Mouse (Mus musculus) ES-E14 (cell line): ENCODE data around the gene Atxn1. TPM values are rescaled to one million over a fixed set of nuclear protein-coding genes. Genes with fewer than 3 reads are reported as not detected.

Experiments
- DNase-seq: peaks from one replicate; pipeline ENCODE4 v3.0.0-alpha.2; 2013; ENCODE audit warnings: low read depth, low spot score
- H3K27ac ChIP-seq: 2 replicates; pipeline ENCODE4 v1.5.1; 2012; ENCODE audit warnings: low read depth, mild to moderate bottlenecking, low read length, moderate library complexity, mixed read lengths; ENCODE audit not compliant: poor library complexity, insufficient read depth, severe bottlenecking
- H3K36me3 ChIP-seq: 2 replicates; pipeline ENCODE4 v1.6.1; 2012; ENCODE audit warnings: mild to moderate bottlenecking, low read length, moderate library complexity, mixed read lengths; ENCODE audit not compliant: control insufficient read depth, poor library complexity, insufficient read depth, severe bottlenecking
- H3K4me1 ChIP-seq, 2 experiments: fragments of 150-350 bp in 1 of 2; sonication (generic) in 1 of 2; 2 replicates each; pipeline ENCODE4 v1.6.1; 2012; ENCODE audit warnings: low read length in 2 of 2, mild to moderate bottlenecking in 1 of 2, mixed read lengths in 1 of 2; ENCODE audit not compliant: control insufficient read depth in 2 of 2, insufficient read depth in 2 of 2, poor library complexity in 1 of 2
- H3K4me3 ChIP-seq, 2 experiments: fragments of 150-350 bp in 1 of 2; sonication (generic) in 1 of 2; 2 replicates each; pipeline ENCODE4 v1.5.1; 2012; ENCODE audit warnings: low read length in 2 of 2, low read depth in 1 of 2, mild to moderate bottlenecking in 1 of 2, mixed read lengths in 1 of 2; ENCODE audit not compliant: insufficient read depth in 1 of 2, poor library complexity in 1 of 2, severe bottlenecking in 1 of 2
- H3K9ac ChIP-seq: 2 replicates; pipeline ENCODE4 v1.6.1; 2012; ENCODE audit warnings: low read depth, mild to moderate bottlenecking, low read length, mixed read lengths; ENCODE audit not compliant: poor library complexity, insufficient read depth, severe bottlenecking
- H3K9me3 ChIP-seq: fragments of 150-350 bp; sonication (generic); 2 replicates; pipeline ENCODE4 v1.6.1; 2012; ENCODE audit warnings: low read depth, mild to moderate bottlenecking, low read length; ENCODE audit not compliant: control insufficient read depth, insufficient read depth
- CHD2 ChIP-seq: IDR thresholded peaks from 2 replicates; pipeline ENCODE4 v1.6.1; 2014; ENCODE audit warnings: mild to moderate bottlenecking, low read depth, low read length, inconsistent platforms
- HCFC1 ChIP-seq: IDR thresholded peaks from 2 replicates; pipeline ENCODE4 v1.6.1; 2012; ENCODE audit warnings: low read length, inconsistent platforms, borderline replicate concordance; ENCODE audit not compliant: insufficient read depth
- MAFK ChIP-seq: IDR thresholded peaks from 2 replicates; pipeline ENCODE4 v1.6.1; 2014; ENCODE audit warnings: mild to moderate bottlenecking, low read depth, low read length, inconsistent platforms; ENCODE audit not compliant: insufficient read depth
- ZC3H11A ChIP-seq: IDR thresholded peaks from 2 replicates; pipeline ENCODE4 v1.6.1; 2012; ENCODE audit warnings: low read depth, mild to moderate bottlenecking, inconsistent platforms, low read length, borderline replicate concordance
- ZNF384 ChIP-seq: IDR thresholded peaks from 2 replicates; pipeline ENCODE4 v1.6.1; 2012; ENCODE audit warnings: low read depth, low read length, inconsistent platforms
- in situ Hi-C, 2 experiments: fragments of 600-800 bp; cut with MboI; formaldehyde crosslinking; loops; one replicate each; pipeline ENCODE4 v1.15.1; 2025; ENCODE audit warnings: low sequenced_read_pairs in 2 of 2, inconsistent platforms in 1 of 2; ENCODE audit not compliant: unreplicated experiment in 2 of 2
- total RNA-seq: library from RNA; depleted of rRNA; stranded (reverse); fragments of 300-350 nt; gene quantifications from 2 replicates; pipeline ENCODE4 v1.2.3, GENCODE M21; 2012

Gene Atxn1
- total RNA-seq, 1 experiment, result 7.8 TPM

- H3K36me3 ChIP-seq, result no peaks in the 10 kb centered on the region
- H3K9me3 ChIP-seq, result no peaks in the 10 kb centered on the region
- no peak for TF ChIP-seq HCFC1
- TF ChIP-seq ZC3H11A, result no peak
- no peak for TF ChIP-seq ZNF384
- TF ChIP-seq CHD2, result no peak
- in situ Hi-C loops, result no loop called here
- no peak overlapping the region for H3K4me3 ChIP-seq
- no peak overlapping the region for H3K9ac ChIP-seq
- H3K4me1 ChIP-seq, result no peaks in the 10 kb centered on the region
- no peak overlapping the region for H3K27ac ChIP-seq
- no peak for DNase-seq
Measured at GRCm38 (mm10) chr13:45849145-45850023, 115.4 kb downstream of the Atxn1 start.

GRCm38 (mm10) chr13:45842511-45843055, 122.2 kb downstream of the Atxn1 start:
- H3K4me1 ChIP-seq, result no peaks in the 10 kb centered on the region
- 0 out of 2 replicates have a peak overlapping the region, but pooled peaks have one; percentile 22 for H3K27ac ChIP-seq
- in situ Hi-C loops, result no loop called here
- no peak overlapping the region for H3K9ac ChIP-seq
- DNase-seq, result no peak
- TF ChIP-seq ZNF384 (no peak), CHD2 (no peak), ZC3H11A (no peak), MAFK (no peak)
- H3K4me3 ChIP-seq, result no peak overlapping the region
- no peaks in the 10 kb centered on the region for H3K36me3 ChIP-seq
- H3K9me3 ChIP-seq, result no peaks in the 10 kb centered on the region

- no peak overlapping the region for H3K27ac ChIP-seq
- H3K9me3 ChIP-seq, result no peaks in the 10 kb centered on the region
- no peaks in the 10 kb centered on the region for H3K36me3 ChIP-seq
- no peak overlapping the region for H3K4me3 ChIP-seq
- DNase-seq, result no peak
- in situ Hi-C loops, result no loop called here
- H3K4me1 ChIP-seq, result no peaks in the 10 kb centered on the region
- TF ChIP-seq CHD2 (no peak), MAFK (no peak), ZNF384 (no peak), ZC3H11A (no peak), HCFC1 (no peak)
- H3K9ac ChIP-seq, result no peak overlapping the region
Measured at GRCm38 (mm10) chr13:45839901-45840300, 124.9 kb downstream of the Atxn1 start.

DNA sequence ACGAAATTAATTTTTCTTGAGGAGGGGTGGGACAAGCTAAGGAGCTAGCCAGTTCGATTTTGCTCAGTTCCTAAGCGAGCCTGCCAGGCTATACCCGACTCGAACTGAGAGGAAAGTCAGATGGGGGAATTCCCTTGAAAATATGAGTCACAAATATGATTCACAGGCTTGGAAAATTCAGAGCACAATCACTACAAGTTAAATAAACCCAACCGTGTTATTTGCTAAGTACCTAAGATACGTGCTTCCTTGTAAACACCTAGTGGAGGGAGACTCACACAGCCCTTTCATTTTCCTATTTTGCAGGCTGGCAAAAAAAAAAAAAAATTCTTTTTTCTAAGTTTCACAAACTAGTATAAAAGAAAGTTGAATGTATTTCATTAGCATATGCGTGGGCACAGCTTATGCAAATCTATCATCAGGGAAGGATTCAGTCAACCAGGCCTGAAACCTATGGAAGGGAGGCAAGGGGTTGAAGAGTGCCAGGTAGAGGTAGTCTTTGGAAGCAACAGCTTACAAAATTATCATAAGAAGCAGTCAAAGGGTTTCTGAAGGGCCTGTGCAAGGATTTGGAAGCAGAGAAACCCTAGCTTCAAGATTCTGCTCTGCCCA, 127.1 kb downstream of the Atxn1 start:
- H3K9ac ChIP-seq, result no peak overlapping the region
- in situ Hi-C loops, result no loop called here

More for the DNA sequence above, 127.1 kb downstream of the Atxn1 start:
- Histone ChIP-seq H3K4me1 (no peaks in the 10 kb centered on the region), H3K27ac (no peak overlapping the region), H3K4me3 (no peak overlapping the region), H3K36me3 (no peaks in the 10 kb centered on the region), H3K9me3 (no peaks in the 10 kb centered on the region)
- TF ChIP-seq HCFC1, result no peak
- DNase-seq, result no peak
